Mouse (Mus musculus): ENCODE results near the gene Cdh23. TPM values are rescaled to one million over a fixed set of nuclear protein-coding genes. Genes with fewer than 3 reads are reported as not detected.
"Not testable (repeated sequence)": the region's sequence is repeated elsewhere in the genome, so short reads cannot be mapped to it uniquely, and the experiment has no call there.

The Cdh23 gene
- polyA plus RNA-seq (2012; fragmentation: generic; extraction: Trizol), result 0.19 TPM
- long read RNA-seq, experiment 1, partial matches to known transcripts, result 1 of 2 reads
- long read RNA-seq, experiment 1, other reads (novel, unspliced or antisense), result 1 of 2 reads
- long read RNA-seq, experiment 2, partial matches to known transcripts, result 0 of 1 reads
- long read RNA-seq, experiment 2, other reads (novel, unspliced or antisense), result 1 of 1 reads

GRCm38 (mm10) chr10:60696390-60696789 is at the start of gene Cdh23:
TSS of gene Cdh23 (minus strand) at chr10:60696490.
- Histone ChIP-seq H3K79me2 (ENCODE audit: control insufficient read depth, insufficient read depth) (no peaks in the 10 kb centered on the region), H3K27me3 (ENCODE audit: control insufficient read depth, insufficient read depth, insufficient read length) (peaks cover 40% of the 10 kb centered on the region), H3K79me3 (ENCODE audit: low read depth) (no peaks in the 10 kb centered on the region), H3K36me3 (ENCODE audit: control insufficient read depth, insufficient read depth) (no peaks in the 10 kb centered on the region), H3K4me3 (ENCODE audit: insufficient read depth, poor library complexity, severe bottlenecking) (no peak within 1 kb of the TSS), H3ac (ENCODE audit: control insufficient read depth, insufficient read length, low read depth) (no peak within 1 kb of the TSS)
- TF ChIP-seq CEBPB (IDR thresholded peaks at IDR 0.05; ENCODE audit: low read depth) (no peak), MYOG (IDR thresholded peaks at IDR 0.05; ENCODE audit: control insufficient read depth, extremely low read depth, insufficient read length) (no peak), USF1 (IDR thresholded peaks at IDR 0.05; ENCODE audit: low read depth) (no peak), CTCF (IDR thresholded peaks at IDR 0.05; ENCODE audit: control insufficient read depth, insufficient read depth, insufficient read length) (no peak), MAX (IDR thresholded peaks at IDR 0.05) (no peak), MYOD1 (IDR thresholded peaks at IDR 0.05; ENCODE audit: control insufficient read depth, insufficient read length, low read depth) (no peak), FOSL1 (IDR thresholded peaks at IDR 0.05; ENCODE audit: insufficient read depth, low read length, poor library complexity, severe bottlenecking) (no peak)

- Histone ChIP-seq H3ac (ENCODE audit: control insufficient read depth, insufficient read length, low read depth) (no peak overlapping the region), H3K36me3 (ENCODE audit: control insufficient read depth, insufficient read depth) (peaks cover 9% of the 10 kb centered on the region), H3K27me3 (ENCODE audit: control insufficient read depth, insufficient read depth, insufficient read length) (no peaks in the 10 kb centered on the region), H3K79me2 (ENCODE audit: control insufficient read depth, insufficient read depth) (no peaks in the 10 kb centered on the region), H3K4me3 (ENCODE audit: insufficient read depth, poor library complexity, severe bottlenecking) (no peak overlapping the region), H3K79me3 (ENCODE audit: low read depth) (no peaks in the 10 kb centered on the region)
- TF ChIP-seq CEBPB (IDR thresholded peaks at IDR 0.05; ENCODE audit: low read depth), result no peak
- no peak for TF ChIP-seq MYOG (IDR thresholded peaks at IDR 0.05; ENCODE audit: control insufficient read depth, extremely low read depth, insufficient read length)
Observed at GRCm38 (mm10) chr10:60744543-60745290, 48.4 kb upstream of the Cdh23 start.

- TF ChIP-seq CTCF (IDR thresholded peaks at IDR 0.05; ENCODE audit: control insufficient read depth, insufficient read depth, insufficient read length), result no peak
- no peaks in the 10 kb centered on the region for H3K79me2 ChIP-seq (ENCODE audit: control insufficient read depth, insufficient read depth)
- H3K4me3 ChIP-seq (ENCODE audit: insufficient read depth, poor library complexity, severe bottlenecking), result no peak overlapping the region
- H3ac ChIP-seq (ENCODE audit: control insufficient read depth, insufficient read length, low read depth), result no peak overlapping the region
- no peaks in the 10 kb centered on the region for H3K27me3 ChIP-seq (ENCODE audit: control insufficient read depth, insufficient read depth, insufficient read length)
- peaks cover 7% of the 10 kb centered on the region for H3K36me3 ChIP-seq (ENCODE audit: control insufficient read depth, insufficient read depth)
- no peaks in the 10 kb centered on the region for H3K79me3 ChIP-seq (ENCODE audit: low read depth)
Observed at GRCm38 (mm10) chr10:60743681-60744080, 47.4 kb upstream of the Cdh23 start.

GRCm38 (mm10) chr10:60742942-60743341 is 46.7 kb upstream of the Cdh23 start:
- no peak overlapping the region for H3ac ChIP-seq (ENCODE audit: control insufficient read depth, insufficient read length, low read depth)

GRCm38 (mm10) chr10:60742296-60742695 is 46.0 kb upstream of the Cdh23 start:
- not testable (repeated sequence) for H3K36me3 ChIP-seq (ENCODE audit: control insufficient read depth, insufficient read depth); H3K79me3 ChIP-seq (ENCODE audit: low read depth); H3ac ChIP-seq (ENCODE audit: control insufficient read depth, insufficient read length, low read depth); H3K27me3 ChIP-seq (ENCODE audit: control insufficient read depth, insufficient read depth, insufficient read length); H3K4me3 ChIP-seq (ENCODE audit: insufficient read depth, poor library complexity, severe bottlenecking); H3K79me2 ChIP-seq (ENCODE audit: control insufficient read depth, insufficient read depth)

More at GRCm38 (mm10) chr10:60742942-60743341, 46.7 kb upstream of the Cdh23 start:
- TF ChIP-seq USF1 (IDR thresholded peaks at IDR 0.05; ENCODE audit: low read depth) (no peak), CTCF (IDR thresholded peaks at IDR 0.05; ENCODE audit: control insufficient read depth, insufficient read depth, insufficient read length) (no peak)
- Histone ChIP-seq H3K27me3 (ENCODE audit: control insufficient read depth, insufficient read depth, insufficient read length) (no peaks in the 10 kb centered on the region), H3K79me3 (ENCODE audit: low read depth) (no peaks in the 10 kb centered on the region), H3K4me3 (ENCODE audit: insufficient read depth, poor library complexity, severe bottlenecking) (no peak overlapping the region), H3K36me3 (ENCODE audit: control insufficient read depth, insufficient read depth) (peaks cover 3% of the 10 kb centered on the region), H3K79me2 (ENCODE audit: control insufficient read depth, insufficient read depth) (no peaks in the 10 kb centered on the region)

GRCm38 (mm10) chr10:60741435-60741834 is 45.1 kb upstream of the Cdh23 start:
- TF ChIP-seq CEBPB (IDR thresholded peaks at IDR 0.05; ENCODE audit: low read depth), result no peak
- TF ChIP-seq MAX (IDR thresholded peaks at IDR 0.05), result no peak
- TF ChIP-seq MYOD1 (IDR thresholded peaks at IDR 0.05; ENCODE audit: control insufficient read depth, insufficient read length, low read depth), result no peak
- no peak for TF ChIP-seq MYOG (IDR thresholded peaks at IDR 0.05; ENCODE audit: control insufficient read depth, extremely low read depth, insufficient read length)
- no peak for TF ChIP-seq USF1 (IDR thresholded peaks at IDR 0.05; ENCODE audit: low read depth)
- no peak for TF ChIP-seq FOSL1 (IDR thresholded peaks at IDR 0.05; ENCODE audit: insufficient read depth, low read length, poor library complexity, severe bottlenecking)
- no peak for TF ChIP-seq CTCF (IDR thresholded peaks at IDR 0.05; ENCODE audit: control insufficient read depth, insufficient read depth, insufficient read length)
- H3ac ChIP-seq (ENCODE audit: control insufficient read depth, insufficient read length, low read depth), result no peak overlapping the region
- H3K79me3 ChIP-seq (ENCODE audit: low read depth), result no peaks in the 10 kb centered on the region
- no peaks in the 10 kb centered on the region for H3K27me3 ChIP-seq (ENCODE audit: control insufficient read depth, insufficient read depth, insufficient read length)
- no peaks in the 10 kb centered on the region for H3K79me2 ChIP-seq (ENCODE audit: control insufficient read depth, insufficient read depth)
- no peak overlapping the region for H3K4me3 ChIP-seq (ENCODE audit: insufficient read depth, poor library complexity, severe bottlenecking)
- H3K36me3 ChIP-seq (ENCODE audit: control insufficient read depth, insufficient read depth), result peaks cover 3% of the 10 kb centered on the region

Measured in C2C12 (cell line).